Mouse (Mus musculus) liver, embryonic 13.5 days (tissue): ENCODE results near the gene Rnf151. TPM values are rescaled to one million over a fixed set of nuclear protein-coding genes. Genes with fewer than 3 reads are reported as not detected.
A peak's percentile ranks its signal among the peaks of the same experiment; 100 is the strongest.

Experiments used
- ATAC-seq: fragments of 200-750 bp; cut with Nextera tagmentation; 2 replicates; pipeline ENCODE4 v1.8.0; 2017; ENCODE audit warnings: low read depth, mild to moderate bottlenecking, moderate number of reproducible peaks, moderate library complexity
- DNase-seq: peaks from one replicate; pipeline ENCODE4 v3.0.0; 2022
- H3K27ac ChIP-seq: fragments of 300-500 bp; sonication (generic); 2 replicates; pipeline ENCODE4 v1.5.1; 2015; ENCODE audit warnings: moderate library complexity, mild to moderate bottlenecking, inconsistent platforms
- H3K27me3 ChIP-seq: fragments of 300-500 bp; sonication (generic); 2 replicates; pipeline ENCODE4 v1.6.1; 2015; ENCODE audit warnings: mild to moderate bottlenecking, inconsistent platforms
- H3K36me3 ChIP-seq: fragments of 300-500 bp; sonication (generic); 2 replicates; pipeline ENCODE4 v1.6.1; 2015; ENCODE audit warnings: mild to moderate bottlenecking, inconsistent platforms
- H3K4me1 ChIP-seq: fragments of 300-500 bp; sonication (generic); replicated peaks from 2 replicates; pipeline ENCODE4 v1.6.1; 2015; ENCODE audit warnings: inconsistent platforms
- H3K4me2 ChIP-seq: fragments of 300-500 bp; sonication (generic); 2 replicates; pipeline ENCODE4 v1.6.1; 2015; ENCODE audit warnings: inconsistent platforms, mild to moderate bottlenecking, moderate library complexity
- H3K4me3 ChIP-seq: fragments of 300-500 bp; sonication (generic); replicated peaks from 2 replicates; pipeline ENCODE4 v1.5.1; 2015; ENCODE audit warnings: mild to moderate bottlenecking, inconsistent platforms
- H3K9ac ChIP-seq: fragments of 300-500 bp; sonication (generic); 2 replicates; pipeline ENCODE4 v1.6.1; 2015; ENCODE audit warnings: mild to moderate bottlenecking, inconsistent platforms
- H3K9me3 ChIP-seq: fragments of 300-500 bp; sonication (generic); replicated peaks from 2 replicates; pipeline ENCODE4 v1.6.1; 2016; ENCODE audit warnings: inconsistent platforms
- WGBS: fragments of 180-500 bp; shearing (Covaris S2); methylation state at CpG from one replicate; pipeline ENCODE4 v1.1.7; 2015; ENCODE audit not compliant: insufficient replicate concordance; 5-methylcytosine and 5-hydroxymethylcytosine counted together
- polyA plus RNA-seq: library from polyadenylated mRNA; unstranded; fragments of >200 nt; fragmentation: Nextera tagmentation; extraction: Ambion mirVana; gene quantifications from 2 replicates; pipeline ENCODE4 v1.2.1, GENCODE M21; 2015

Gene Rnf151
- polyA plus RNA-seq, 1 experiment from 2014 or later: 0.10 TPM

- 67% methylated on average over 5 of the region's 5 CpGs for WGBS
- H3K36me3 ChIP-seq: peaks cover 23% of the 10 kb centered on the region
- DNase-seq (no peak), ATAC-seq (no peak)
- H3K4me1 ChIP-seq: peaks cover 13% of the 10 kb centered on the region
- H3K27ac ChIP-seq: no peak overlapping the region
- H3K27me3 ChIP-seq: peaks cover 24% of the 10 kb centered on the region
- no peak overlapping the region for H3K9ac ChIP-seq
- H3K4me2 ChIP-seq: no peak overlapping the region
- no peaks in the 10 kb centered on the region for H3K9me3 ChIP-seq
- H3K4me3 ChIP-seq: no peak overlapping the region
Measured at GRCm38 (mm10) chr17:24743896-24744295, 26.0 kb upstream of the Rnf151 start.

GRCm38 (mm10) chr17:24742307-24742706 lies 24.4 kb upstream of the Rnf151 start:
- H3K9ac ChIP-seq: no peak overlapping the region
- H3K27ac ChIP-seq: no peak overlapping the region
- H3K4me2 ChIP-seq: no peak overlapping the region
- H3K4me3 ChIP-seq: no peak overlapping the region
- WGBS: 70% methylated on average over 8 of the region's 8 CpGs
- H3K27me3 ChIP-seq: peaks cover 10% of the 10 kb centered on the region
- DNase-seq (no peak), ATAC-seq (no peak)
- H3K36me3 ChIP-seq: peaks cover 23% of the 10 kb centered on the region
- no peaks in the 10 kb centered on the region for H3K9me3 ChIP-seq
- H3K4me1 ChIP-seq: peaks cover 25% of the 10 kb centered on the region

DNA sequence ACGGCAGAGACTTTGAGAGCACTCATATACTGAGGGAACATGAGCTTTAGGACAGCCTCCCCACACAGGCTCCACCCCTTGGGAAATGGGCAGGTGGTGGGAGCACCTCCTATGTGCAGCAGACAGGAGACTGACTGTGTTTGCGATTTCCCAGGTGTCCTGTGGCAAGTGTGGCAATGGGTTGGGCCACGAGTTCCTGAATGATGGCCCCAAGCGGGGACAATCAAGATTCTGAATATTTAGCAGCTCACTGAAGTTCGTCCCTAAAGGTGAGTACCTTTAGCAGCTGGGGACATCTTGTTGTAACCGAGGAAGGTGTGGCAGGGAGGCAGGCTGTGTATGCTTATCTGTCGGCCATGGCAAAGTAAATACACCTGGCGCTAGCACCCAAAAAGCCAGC lies 22.1 kb upstream of the Rnf151 start:
- ATAC-seq: no peak
- 73% methylated on average over 8 of the region's 8 CpGs for WGBS
- peaks cover 44% of the 10 kb centered on the region for H3K4me1 ChIP-seq

DNA sequence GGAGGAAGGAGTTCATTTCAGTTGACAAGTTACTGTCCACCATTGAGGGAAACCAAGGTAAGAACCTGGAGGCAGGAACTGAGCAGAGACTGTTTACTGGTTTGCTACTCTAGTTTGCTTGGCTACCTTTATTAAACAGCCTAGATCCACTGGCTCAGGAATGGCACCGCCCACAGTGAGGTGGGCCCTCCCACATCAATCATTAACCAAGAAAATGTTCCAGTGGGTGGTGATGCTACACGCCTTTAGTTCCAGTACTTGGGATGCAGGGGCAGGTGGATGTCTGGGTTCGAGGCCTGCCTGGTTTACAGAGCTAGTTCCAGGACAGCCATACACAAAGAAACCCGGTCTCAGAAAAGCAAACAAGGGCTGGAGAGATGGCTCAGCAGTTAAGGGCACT lies 20.4 kb upstream of the Rnf151 start:
- Histone ChIP-seq H3K27me3 (no peaks in the 10 kb centered on the region), H3K9me3 (no peaks in the 10 kb centered on the region), H3K36me3 (peaks cover 23% of the 10 kb centered on the region), H3K9ac (no peak overlapping the region), H3K4me3 (0 out of 2 replicates have a peak overlapping the region, but pooled peaks have one; percentile 75), H3K4me1 (peaks cover 45% of the 10 kb centered on the region), H3K27ac (no peak overlapping the region), H3K4me2 (peak overlapping the region; percentile 91; the same call in 1 of the 2 replicates)
- DNase-seq: no peak
- WGBS: 66% methylated on average over 4 of the region's 4 CpGs
- ATAC-seq: no peak

More for the DNA sequence above, 22.1 kb upstream of the Rnf151 start:
- Histone ChIP-seq H3K4me3 (no peak overlapping the region), H3K27me3 (no peaks in the 10 kb centered on the region), H3K9me3 (no peaks in the 10 kb centered on the region), H3K4me2 (no peak overlapping the region), H3K27ac (no peak overlapping the region), H3K36me3 (peaks cover 23% of the 10 kb centered on the region), H3K9ac (no peak overlapping the region)
- no peak for DNase-seq

DNA sequence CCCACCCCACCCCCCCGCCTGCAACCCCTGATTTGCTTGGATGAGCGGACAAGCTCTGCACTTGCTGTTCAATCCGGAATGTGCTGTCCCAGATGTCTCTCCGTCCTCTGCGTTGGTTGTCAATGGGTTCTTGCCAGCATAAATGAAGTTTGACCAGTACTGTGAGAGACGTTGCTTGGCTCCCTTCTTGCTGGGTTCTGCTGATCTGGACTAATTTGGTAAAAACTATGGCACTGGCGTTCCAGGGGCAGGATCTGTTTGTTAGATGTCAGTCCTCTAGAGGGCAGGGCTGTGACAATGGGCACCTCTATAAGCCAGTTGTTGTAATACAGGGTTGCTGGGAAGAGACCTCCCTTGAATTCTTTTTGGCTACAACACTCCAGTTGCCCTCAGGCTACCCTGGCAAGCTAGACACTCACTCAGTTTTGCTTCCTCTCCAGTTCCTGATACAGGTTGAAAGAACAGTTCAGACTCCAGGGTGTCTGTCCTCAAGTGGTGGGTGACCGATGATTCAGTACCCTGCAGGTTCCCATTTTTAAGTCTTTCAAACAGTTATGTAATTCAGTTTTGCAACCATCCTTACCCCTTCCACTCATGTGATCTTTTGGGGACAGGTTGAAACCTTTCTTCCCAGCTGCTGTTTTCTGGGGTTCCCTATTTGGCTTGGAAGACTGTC lies 19.4 kb upstream of the Rnf151 start:
- H3K27ac ChIP-seq: peak overlapping the region; percentile 84
- peaks cover 45% of the 10 kb centered on the region for H3K4me1 ChIP-seq
- H3K9ac ChIP-seq: peak overlapping the region; percentile 82
- peak overlapping the region; percentile 75 for H3K4me3 ChIP-seq
- peak overlapping the region; percentile 91 for H3K4me2 ChIP-seq
- WGBS: 23% methylated on average over 8 of the region's 8 CpGs
- no peaks in the 10 kb centered on the region for H3K9me3 ChIP-seq
- H3K36me3 ChIP-seq: peaks cover 21% of the 10 kb centered on the region
- H3K27me3 ChIP-seq: no peaks in the 10 kb centered on the region
- ATAC-seq: no peak
- no peak for DNase-seq

DNA sequence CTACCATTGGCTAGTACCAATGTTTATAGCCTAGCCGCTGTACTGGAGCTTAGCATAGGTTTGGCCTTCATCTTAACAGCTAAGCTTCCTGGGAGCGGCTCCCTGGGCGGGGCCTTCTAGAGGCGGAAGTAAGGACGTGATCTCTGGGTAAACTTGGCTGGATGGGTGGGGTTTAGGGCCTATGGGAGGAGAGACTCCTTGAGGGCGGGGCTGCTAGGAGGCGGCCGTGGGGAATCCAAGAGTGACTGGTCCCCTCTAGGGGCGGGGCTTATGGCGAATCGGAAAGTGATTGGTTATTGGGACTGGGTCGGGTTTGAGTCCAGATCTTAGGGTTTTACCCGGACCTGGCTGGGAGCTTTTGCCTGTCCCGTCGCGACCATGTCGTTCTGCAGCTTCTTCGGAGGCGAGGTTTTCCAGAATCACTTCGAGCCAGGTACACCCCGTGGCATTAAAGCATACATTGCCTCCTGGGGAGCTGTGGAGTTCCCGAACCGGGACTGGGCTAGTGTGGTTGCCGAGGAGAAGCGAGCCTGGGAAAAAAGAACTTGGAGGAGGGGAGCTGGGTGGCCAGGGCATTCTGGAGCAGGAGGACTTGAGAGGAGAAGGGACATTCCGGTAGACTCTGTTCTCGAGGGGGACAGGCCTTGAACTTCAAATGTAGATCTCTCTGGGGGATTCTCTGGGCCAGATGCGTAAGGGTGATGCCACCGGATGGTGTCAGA lies 18.6 kb upstream of the Rnf151 start, which contains the start of gene Msrb1:
TSS of gene Msrb1 (plus strand) at position 313 of the 722 bp plus-strand sequence.
- no peaks in the 10 kb centered on the region for H3K9me3 ChIP-seq
- peak within 1 kb of the TSS; percentile 87 for H3K27ac ChIP-seq
- H3K4me1 ChIP-seq: peaks cover 45% of the 10 kb centered on the region
- peaks cover 14% of the 10 kb centered on the region for H3K36me3 ChIP-seq
- ATAC-seq (peak; percentile 96), DNase-seq (peak; percentile 100)
- peak within 1 kb of the TSS; percentile 82 for H3K9ac ChIP-seq
- peak within 1 kb of the TSS; percentile 91 for H3K4me2 ChIP-seq
- H3K4me3 ChIP-seq: peak within 1 kb of the TSS; percentile 75
- no peaks in the 10 kb centered on the region for H3K27me3 ChIP-seq
- WGBS: under 1% methylated on average over 29 of the region's 29 CpGs

GRCm38 (mm10) chr17:24735446-24735845 lies 17.6 kb upstream of the Rnf151 start:
- Histone ChIP-seq H3K9ac (peak overlapping the region; percentile 66), H3K27me3 (0 out of 2 replicates have a peak, but pooled peaks cover 3% of the 10 kb centered on the region), H3K4me2 (peak overlapping the region; percentile 91), H3K36me3 (peaks cover 10% of the 10 kb centered on the region), H3K4me1 (peaks cover 45% of the 10 kb centered on the region), H3K9me3 (no peaks in the 10 kb centered on the region), H3K4me3 (peak overlapping the region; percentile 48), H3K27ac (peak overlapping the region; percentile 87)
- no peak for DNase-seq
- 72% methylated on average over 7 of the region's 7 CpGs for WGBS
- ATAC-seq: no peak

GRCm38 (mm10) chr17:24734513-24734912 lies 16.6 kb upstream of the Rnf151 start:
- no peak overlapping the region for H3K27ac ChIP-seq
- H3K4me3 ChIP-seq: no peak overlapping the region
- H3K4me2 ChIP-seq: no peak overlapping the region
- ATAC-seq (no peak), DNase-seq (no peak)
- H3K4me1 ChIP-seq: peaks cover 38% of the 10 kb centered on the region
- no peaks in the 10 kb centered on the region for H3K9me3 ChIP-seq
- no peak overlapping the region for H3K9ac ChIP-seq
- peaks cover 1% of the 10 kb centered on the region; the same call in 1 of the 2 replicates for H3K36me3 ChIP-seq
- H3K27me3 ChIP-seq: 0 out of 2 replicates have a peak, but pooled peaks cover 3% of the 10 kb centered on the region
- WGBS: 68% methylated on average over 1 of the region's 1 CpGs

DNA sequence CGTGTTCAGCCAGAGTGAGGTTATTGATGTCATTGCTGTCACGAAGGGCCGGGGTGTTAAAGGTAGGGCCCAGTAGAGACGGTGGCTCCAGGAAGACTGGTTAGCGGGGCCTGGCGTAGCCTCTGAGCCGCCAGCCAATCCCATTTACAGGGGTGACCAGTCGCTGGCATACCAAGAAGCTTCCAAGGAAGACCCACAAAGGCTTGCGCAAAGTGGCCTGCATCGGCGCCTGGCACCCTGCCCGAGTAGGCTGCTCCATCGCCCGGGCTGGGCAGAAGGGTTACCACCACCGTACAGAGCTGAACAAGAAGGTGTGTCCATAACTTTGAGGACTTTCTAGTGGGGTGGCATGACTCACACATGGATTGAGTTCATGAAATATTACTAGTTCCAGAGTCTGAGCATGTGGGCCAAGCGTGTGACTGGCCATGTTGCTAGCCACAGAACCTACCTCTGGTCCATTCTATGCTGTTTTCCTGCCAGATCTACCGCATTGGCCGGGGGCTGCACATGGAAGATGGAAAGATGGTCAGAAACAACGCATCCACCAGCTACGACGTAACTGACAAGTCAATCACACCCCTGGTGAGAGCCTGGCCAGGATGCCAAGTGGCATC lies 15.7 kb upstream of the Rnf151 start:
- Histone ChIP-seq H3K9ac (no peak overlapping the region), H3K4me3 (no peak overlapping the region), H3K27me3 (0 out of 2 replicates have a peak, but pooled peaks cover 4% of the 10 kb centered on the region), H3K27ac (no peak overlapping the region), H3K9me3 (no peaks in the 10 kb centered on the region), H3K4me1 (peaks cover 31% of the 10 kb centered on the region), H3K36me3 (no peaks in the 10 kb centered on the region), H3K4me2 (no peak overlapping the region)
- WGBS: 82% methylated on average over 21 of the region's 21 CpGs
- DNase-seq: no peak
- ATAC-seq: no peak

DNA sequence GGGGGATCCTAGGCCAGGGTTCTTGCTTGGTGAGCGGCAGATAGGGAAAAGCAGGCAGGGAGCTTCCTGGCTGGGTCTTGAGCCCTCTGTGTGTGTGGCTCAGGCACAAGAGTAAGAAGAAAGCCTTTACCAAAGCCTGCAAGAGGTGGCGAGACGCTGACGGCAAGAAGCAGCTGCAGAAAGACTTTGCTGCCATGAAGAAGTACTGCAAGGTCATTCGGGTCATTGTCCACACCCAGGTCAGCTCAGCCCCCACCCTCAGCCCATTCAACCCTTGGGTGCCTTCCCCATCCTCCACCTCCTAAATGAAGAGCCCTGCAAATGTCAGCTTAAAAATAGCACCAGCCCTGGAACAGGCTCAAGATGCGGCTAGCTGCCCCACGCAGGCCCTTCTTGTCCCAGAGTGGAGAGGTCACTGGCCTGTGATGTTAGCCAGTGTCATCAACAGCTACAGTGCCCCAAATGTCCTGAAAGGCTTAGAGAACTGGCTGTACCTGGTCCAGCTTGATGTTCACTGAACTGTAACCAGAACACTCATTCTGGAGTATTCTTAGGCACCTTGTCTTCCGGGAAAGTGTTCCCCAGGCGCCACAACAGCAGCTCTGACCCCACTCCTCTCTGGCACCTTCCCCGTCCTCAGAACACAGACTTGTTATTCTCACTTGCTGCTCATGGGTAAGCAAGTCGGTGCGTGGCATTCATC lies 14.5 kb upstream of the Rnf151 start:
- Histone ChIP-seq H3K27me3 (0 out of 2 replicates have a peak, but pooled peaks cover 16% of the 10 kb centered on the region), H3K36me3 (no peaks in the 10 kb centered on the region), H3K9me3 (no peaks in the 10 kb centered on the region), H3K4me3 (no peak overlapping the region), H3K4me1 (peaks cover 21% of the 10 kb centered on the region), H3K27ac (no peak overlapping the region), H3K4me2 (no peak overlapping the region), H3K9ac (no peak overlapping the region)
- DNase-seq (no peak), ATAC-seq (no peak)
- 76% methylated on average over 12 of the region's 12 CpGs for WGBS

DNA sequence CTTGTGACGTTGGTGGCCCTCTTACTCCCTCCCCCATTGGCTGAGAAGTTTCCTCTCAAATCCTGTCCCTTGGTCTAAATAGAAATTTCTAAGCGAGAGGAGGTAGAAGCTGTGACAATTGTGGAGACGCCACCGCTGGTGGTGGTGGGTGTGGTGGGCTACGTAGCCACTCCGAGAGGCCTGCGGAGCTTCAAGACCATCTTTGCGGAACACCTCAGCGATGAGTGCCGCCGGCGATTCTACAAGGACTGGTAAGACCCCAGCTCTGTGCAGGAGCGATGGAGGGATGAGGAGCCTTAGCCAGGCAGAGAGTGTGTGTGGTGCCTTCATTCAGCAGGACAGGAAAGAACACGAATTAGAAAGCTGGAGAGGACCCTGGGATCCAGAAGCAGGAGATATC lies 12.9 kb upstream of the Rnf151 start:
- no peak for ATAC-seq
- H3K9ac ChIP-seq: no peak overlapping the region
- no peaks in the 10 kb centered on the region for H3K36me3 ChIP-seq

More for the DNA sequence above, 12.9 kb upstream of the Rnf151 start:
- no peak overlapping the region for H3K4me2 ChIP-seq
- peaks cover 15% of the 10 kb centered on the region for H3K4me1 ChIP-seq
- no peak overlapping the region for H3K27ac ChIP-seq
- H3K9me3 ChIP-seq: no peaks in the 10 kb centered on the region
- H3K27me3 ChIP-seq: 0 out of 2 replicates have a peak, but pooled peaks cover 16% of the 10 kb centered on the region
- H3K4me3 ChIP-seq: no peak overlapping the region
- WGBS: 76% methylated on average over 14 of the region's 14 CpGs
- no peak for DNase-seq
